Mouse (Mus musculus): ENCODE results near the gene Ssr2.

DNA sequence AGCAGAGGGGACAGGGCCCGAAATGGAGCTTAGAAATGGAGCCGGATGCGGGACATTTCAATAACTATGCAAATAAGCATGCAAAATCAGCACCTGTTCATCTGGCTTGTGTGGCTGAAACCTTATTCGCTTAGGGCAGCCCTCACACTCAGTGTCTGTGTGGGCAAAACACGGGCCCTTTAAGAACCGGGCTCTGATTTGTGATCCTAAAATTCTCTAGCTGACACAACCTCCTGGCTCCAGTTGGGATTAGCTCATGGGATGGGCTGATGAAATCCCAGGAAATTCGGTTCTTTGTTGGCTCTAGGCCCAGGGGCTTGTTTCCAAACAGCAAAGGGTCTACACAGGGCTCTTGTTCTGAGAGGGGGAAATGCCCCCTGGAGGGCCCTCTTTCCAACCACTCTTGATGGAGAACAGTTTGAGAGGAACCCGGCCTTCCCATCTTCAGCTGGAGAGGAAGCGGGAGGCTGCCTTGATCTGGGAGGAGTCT is 40.3 kb downstream of the Ssr2 start:
- TF ChIP-seq TAL1 (IDR thresholded peaks at IDR 0.05; ENCODE audit: low read length) (no peak), GATA1 (IDR thresholded peaks at IDR 0.05; ENCODE audit: low read length) (no peak)
